Mouse (Mus musculus) small intestine, adult 2 months (tissue): Measurements from ENCODE around the gene Lmbrd2.

Experiments
- CTCF ChIP-seq: fragments of 200-500 bp; IDR thresholded peaks from 2 replicates; pipeline ENCODE4 v1.5.1; 2012; ENCODE audit warnings: low read depth, mild to moderate bottlenecking, control low read depth, inconsistent platforms, low read length, moderate library complexity, mixed read lengths; ENCODE audit not compliant: insufficient replicate concordance, insufficient read length; ENCODE audit errors: extremely low read depth
- POLR2A ChIP-seq: fragments of 200-500 bp; IDR thresholded peaks from 2 replicates; pipeline ENCODE4 v1.6.1; 2012; ENCODE audit warnings: low read depth, mild to moderate bottlenecking, control low read depth, inconsistent platforms, low read length, moderate library complexity

DNA sequence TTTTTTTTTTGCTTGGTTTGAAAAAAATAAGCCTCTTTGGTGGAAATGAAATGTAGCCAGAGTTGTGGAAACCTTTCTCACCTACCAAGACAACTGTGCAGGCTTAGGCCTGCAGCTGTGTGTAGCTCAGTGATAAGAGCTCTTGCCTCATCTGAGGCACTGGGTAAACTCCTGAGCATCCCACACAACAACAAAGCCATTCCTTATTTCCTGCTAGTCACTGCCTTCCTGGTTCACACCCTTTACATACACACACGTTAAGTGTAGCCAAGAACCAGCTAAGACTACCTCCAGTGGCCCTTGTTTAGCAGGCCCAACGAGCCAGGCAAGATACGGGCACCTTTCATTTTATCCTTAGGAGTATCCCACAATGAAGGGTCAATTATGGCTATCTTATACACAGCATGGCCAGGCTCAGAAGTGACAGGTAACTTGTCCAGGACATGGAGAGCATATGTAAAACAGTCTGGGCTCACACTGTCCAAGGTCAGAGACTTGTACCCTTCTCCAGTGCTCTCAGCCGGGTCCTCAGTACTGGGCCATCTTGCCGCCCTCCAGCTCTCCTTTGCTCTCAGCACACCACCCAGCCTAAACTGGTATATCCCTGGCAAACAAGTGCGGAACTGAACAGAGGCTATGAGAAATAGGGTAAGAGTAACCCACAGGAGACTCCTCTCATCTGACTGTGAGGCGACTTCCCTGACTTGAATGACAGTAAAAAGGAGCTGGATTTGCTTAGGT is 13.1 kb upstream of the Lmbrd2 start:
- no peak for TF ChIP-seq CTCF
- TF ChIP-seq POLR2A, result no peak
